Mouse (Mus musculus) cerebellum, adult 8-10 months (tissue): ENCODE results near the gene Frmd7.

ENCODE experiments used
- DNase-seq: peaks from one replicate; pipeline ENCODE4 v3.0.0; 2022

Gene Frmd7

DNA sequence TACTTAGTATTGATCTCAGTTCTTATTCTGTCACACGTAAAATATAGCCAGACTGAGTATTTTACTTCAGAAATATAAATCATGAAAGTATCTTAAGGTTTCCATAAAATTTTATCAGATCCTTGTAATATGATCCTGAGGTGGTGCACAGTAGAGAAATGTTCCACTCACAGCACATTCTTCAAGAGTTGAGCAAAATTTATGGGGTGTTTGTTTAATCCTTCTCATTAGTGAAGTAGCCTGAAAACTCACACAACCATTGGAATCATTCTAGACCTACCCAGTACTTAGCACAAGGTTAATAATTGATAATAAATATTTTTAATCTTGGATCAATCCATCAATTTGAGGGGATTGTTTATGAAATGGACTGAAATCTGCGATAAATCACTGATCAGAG lies 78.7 kb downstream of the Frmd7 start:
- DNase-seq = no peak

DNA sequence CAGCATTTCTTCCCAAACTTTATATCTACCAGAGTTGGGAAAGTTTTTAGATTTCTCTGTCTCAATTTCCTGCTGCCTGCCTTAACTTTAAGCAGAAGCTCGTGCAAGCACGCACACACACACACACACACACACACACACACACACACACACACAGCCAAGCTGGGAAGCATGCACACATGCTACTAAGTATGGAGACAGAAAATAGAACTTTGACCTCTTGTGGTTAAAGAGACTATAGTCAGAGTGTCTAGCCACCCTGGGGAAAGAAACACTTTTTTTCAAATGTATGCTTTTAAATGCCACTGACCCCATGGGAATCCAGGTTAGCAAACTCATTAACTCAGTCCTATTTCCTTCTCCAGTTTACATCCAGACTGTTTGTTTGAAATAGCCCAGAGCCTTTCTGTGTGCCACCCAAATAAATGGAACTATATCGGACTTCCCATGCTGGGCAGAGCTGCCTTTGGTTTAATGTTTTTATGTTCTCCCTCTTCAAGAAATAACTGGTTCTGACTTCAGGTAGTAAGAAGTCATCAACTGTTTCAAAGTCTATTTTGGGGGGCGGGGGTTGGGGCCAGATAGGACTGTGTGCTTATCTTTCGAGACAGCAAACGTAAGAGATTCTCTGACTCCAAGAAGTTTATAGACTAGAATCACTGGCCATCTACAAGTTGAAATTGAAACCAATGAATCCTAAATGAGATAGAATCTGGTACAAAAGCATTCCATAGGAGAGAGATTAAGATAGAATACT lies 91.9 kb downstream of the Frmd7 start:
- DNase-seq = no peak
